Comparison of ENCODE assay signal across 8 mouse cellular contexts in the genomic region with DNA sequence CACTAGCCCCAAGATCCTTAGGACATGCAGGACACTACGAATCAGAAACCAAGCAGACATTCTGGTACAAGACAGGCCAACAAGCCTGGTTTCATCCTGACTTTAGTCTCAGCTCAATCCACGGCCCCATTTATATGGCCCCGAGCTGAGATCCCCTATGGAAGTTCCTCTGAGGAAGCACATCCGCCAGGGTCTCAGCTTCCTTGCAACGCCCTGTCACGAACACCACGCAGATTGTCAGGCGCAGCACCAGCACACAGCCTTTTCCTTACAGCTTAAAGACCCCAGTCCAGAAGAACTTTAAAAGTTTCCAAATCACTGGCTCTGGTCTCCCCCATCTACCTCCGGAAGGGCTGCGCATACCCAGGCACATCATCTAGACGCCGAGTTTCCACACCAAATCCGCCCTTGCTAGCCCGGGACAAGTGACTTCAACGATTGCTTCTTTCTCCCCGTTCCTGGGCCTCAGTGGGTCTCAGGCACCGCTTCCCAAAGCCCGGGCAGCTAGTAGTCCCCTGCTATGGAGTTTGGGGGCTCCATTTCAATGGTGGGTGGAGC. TPM values are rescaled to one million over a fixed set of nuclear protein-coding genes. Genes with fewer than 3 reads are reported as not detected.
DNase-seq lines count a peak whose midpoint lies in the region; ATAC-seq and TF ChIP-seq lines count a peak whose summit lies in the region.

No protein-coding gene starts in this region.

- DNase-seq in kidney, adult 2 months = peak; percentile 26
- DNase-seq in kidney, postnatal 25 days = no peak
- peak; percentile 45 for DNase-seq in embryo, embryonic 10.5 days (ENCODE audit: low spot score)
- DNase-seq in induced T-regulatory cell, adult 2 months (ENCODE audit: low read depth) = peak; percentile 15
- no peak for DNase-seq in gastrocnemius, postnatal 25 days
- DNase-seq in cerebellum, postnatal 36 days = no peak

- TF ChIP-seq CTCF in kidney, adult 2 months (conservative IDR thresholded peaks at IDR 0.05; ENCODE audit: insufficient read depth, insufficient read length, low read depth, low read length) = no peak

- H3K4me3 ChIP-seq in kidney, adult 2 months (ENCODE audit: insufficient read depth, low read depth, low read length) = peak overlapping the region; percentile 62
- H3K4me3 ChIP-seq in midbrain, embryonic 16.5 days (ENCODE audit: low read depth, low read length) = peak overlapping the region; percentile 60

- H3K27me3 ChIP-seq in kidney, adult 2 months (replicated peaks; ENCODE audit: control insufficient read depth, insufficient read depth, low read length) = no peaks in the 10 kb centered on the region
- peaks cover 11% of the 10 kb centered on the region for H3K27me3 ChIP-seq in midbrain, embryonic 16.5 days (ENCODE audit: control insufficient read depth, insufficient read depth, low read depth, low read length)

- no peaks in the 10 kb centered on the region for H3K9me3 ChIP-seq in midbrain, embryonic 16.5 days (replicated peaks; ENCODE audit: control insufficient read depth, low read length, poor library complexity, severe bottlenecking)

- peak overlapping the region; percentile 99 for H3K4me2 ChIP-seq in midbrain, embryonic 16.5 days (ENCODE audit: low read length)

- WGBS in kidney, adult 2 months = 34% methylated on average over 18 of the region's 18 CpGs
- 7% methylated on average over 18 of the region's 18 CpGs for WGBS in midbrain, embryonic 16.5 days

- TF ChIP-seq POLR2A in kidney, adult 2 months (IDR thresholded peaks at IDR 0.05; ENCODE audit: low read depth, low read length) = no peak

- no peak for ATAC-seq in midbrain, embryonic 16.5 days
- ATAC-seq in frontal cortex, adult (ENCODE audit: low TSS enrichment) = no peak

- peaks cover 16% of the 10 kb centered on the region; the same call in 1 of the 2 replicates for H3K4me1 ChIP-seq in kidney, adult 2 months (ENCODE audit: control insufficient read depth, insufficient read depth, low read length)
- peaks cover 12% of the 10 kb centered on the region for H3K4me1 ChIP-seq in midbrain, embryonic 16.5 days (ENCODE audit: control insufficient read depth, insufficient read depth, low read length)

- no peaks in the 10 kb centered on the region for H3K36me3 ChIP-seq in kidney, adult 2 months (ENCODE audit: control insufficient read depth, insufficient read depth, low read length)
- H3K36me3 ChIP-seq in midbrain, embryonic 16.5 days (ENCODE audit: control insufficient read depth, insufficient read depth, low read length) = no peaks in the 10 kb centered on the region

- peak overlapping the region; percentile 73 for H3K9ac ChIP-seq in midbrain, embryonic 16.5 days (ENCODE audit: low read depth, low read length)

- no peak overlapping the region; the same call in 1 of the 2 replicates for H3K27ac ChIP-seq in kidney, adult 2 months (ENCODE audit: insufficient read depth, low read depth, low read length)
- peak overlapping the region; percentile 53; the same call in 1 of the 2 replicates for H3K27ac ChIP-seq in midbrain, embryonic 16.5 days (ENCODE audit: low read length)

RNA-seq across cellular contexts. Expression of gene Chst3, which starts 0.9 kb away (rescaled TPM):
- 3.6 and 4.3 TPM in 2 replicates for polyA plus RNA-seq in kidney, adult 2 months (2012; rRNA removed)
- 0.97 and 1.0 TPM in 2 replicates for polyA plus RNA-seq in midbrain, embryonic 16.5 days (2015; fragmentation: Nextera tagmentation; extraction: Ambion mirVana)
- total RNA-seq in gastrocnemius, postnatal 25 days (2021) = under 1 TPM; 0.26 to 0.51 TPM

RNA-seq across cellular contexts. Expression of gene Psap, which starts 59.3 kb away (rescaled TPM):
- polyA plus RNA-seq in kidney, adult 2 months (2012; rRNA removed) = 1,603 and 1,750 TPM in 2 replicates
- polyA plus RNA-seq in midbrain, embryonic 16.5 days (2015; fragmentation: Nextera tagmentation; extraction: Ambion mirVana) = 204 and 235 TPM in 2 replicates
- total RNA-seq in gastrocnemius, postnatal 25 days (2021) = 100 to 1,000 TPM; 590 to 608 TPM

Comparison
In these comparisons a context has a peak if more than half of its experiments do, and no peak if none do; other contexts are left out.
1. DNase-seq: peak in kidney, adult 2 months (single experiment), embryo, embryonic 10.5 days (single experiment) and induced T-regulatory cell, adult 2 months (single experiment); none in kidney, postnatal 25 days (0 of 2), gastrocnemius, postnatal 25 days (single experiment) and cerebellum, postnatal 36 days (0 of 2).